Mouse (Mus musculus): ENCODE measurements at regions not wholly inside any gene's neighbourhood (a gene's known extent, or its start where the extent isn't known, plus 50 kb on each side); places are given as distances from the start of the nearest gene placed in this dataset.

DNA sequence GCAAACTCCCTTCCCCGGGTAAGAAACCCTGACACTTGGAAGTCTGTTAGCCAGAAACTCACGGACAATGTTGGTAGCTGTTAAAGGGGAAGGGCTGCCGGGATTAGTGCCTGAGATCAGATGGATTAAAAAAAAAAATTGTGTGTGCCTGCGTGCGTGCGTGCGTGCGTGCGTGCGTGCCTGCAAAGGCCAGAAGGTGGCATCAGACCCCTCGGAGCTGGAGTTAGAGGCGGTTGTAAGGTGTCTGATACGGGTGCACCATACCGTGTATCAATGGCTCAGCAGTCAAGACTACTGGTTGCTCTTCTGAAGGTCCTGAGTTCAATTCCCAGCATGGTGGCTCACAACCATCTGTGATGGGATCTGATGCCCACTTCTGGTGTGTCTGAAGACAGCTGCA is 59.0 kb upstream of the Ccdc167 start:
- Histone ChIP-seq H3K27ac (replicated peaks; ENCODE audit: low read depth, low read length) (no peak overlapping the region), H3K4me1 (ENCODE audit: control insufficient read depth, insufficient read depth, low read length) (no peaks in the 10 kb centered on the region), H3K36me3 (ENCODE audit: control insufficient read depth, insufficient read depth, low read length) (no peaks in the 10 kb centered on the region), H3K27me3 (replicated peaks; ENCODE audit: control insufficient read depth, insufficient read depth, low read length) (no peaks in the 10 kb centered on the region), H3K4me3 (ENCODE audit: low read depth, low read length) (no peak overlapping the region), H3K9me3 (ENCODE audit: control insufficient read depth, low read length) (no peaks in the 10 kb centered on the region), H3K9ac (ENCODE audit: low read depth, low read length) (no peak overlapping the region), H3K4me2 (ENCODE audit: low read depth, low read length) (no peak overlapping the region)
- DNase-seq (ENCODE audit: low spot score) (no peak), ATAC-seq (ENCODE audit: low read depth) (no peak)
- WGBS: 81% methylated on average over 14 of the region's 14 CpGs

- Histone ChIP-seq H3K27ac (replicated peaks; ENCODE audit: low read depth, low read length) (no peak overlapping the region), H3K27me3 (replicated peaks; ENCODE audit: control insufficient read depth, insufficient read depth, low read length) (no peaks in the 10 kb centered on the region), H3K4me2 (ENCODE audit: low read depth, low read length) (no peak overlapping the region), H3K9me3 (ENCODE audit: control insufficient read depth, low read length) (no peaks in the 10 kb centered on the region), H3K36me3 (ENCODE audit: control insufficient read depth, insufficient read depth, low read length) (no peaks in the 10 kb centered on the region), H3K4me3 (ENCODE audit: low read depth, low read length) (no peak overlapping the region), H3K4me1 (ENCODE audit: control insufficient read depth, insufficient read depth, low read length) (no peaks in the 10 kb centered on the region), H3K9ac (ENCODE audit: low read depth, low read length) (no peak overlapping the region)
- WGBS: 17% methylated on average over 13 of the region's 14 CpGs
- no peak for ATAC-seq (ENCODE audit: low read depth)
- DNase-seq (ENCODE audit: low spot score): no peak
These were observed 56.5 kb upstream of the Ccdc167 start for GRCm38 (mm10) chr17:29773339-29773738.

DNA sequence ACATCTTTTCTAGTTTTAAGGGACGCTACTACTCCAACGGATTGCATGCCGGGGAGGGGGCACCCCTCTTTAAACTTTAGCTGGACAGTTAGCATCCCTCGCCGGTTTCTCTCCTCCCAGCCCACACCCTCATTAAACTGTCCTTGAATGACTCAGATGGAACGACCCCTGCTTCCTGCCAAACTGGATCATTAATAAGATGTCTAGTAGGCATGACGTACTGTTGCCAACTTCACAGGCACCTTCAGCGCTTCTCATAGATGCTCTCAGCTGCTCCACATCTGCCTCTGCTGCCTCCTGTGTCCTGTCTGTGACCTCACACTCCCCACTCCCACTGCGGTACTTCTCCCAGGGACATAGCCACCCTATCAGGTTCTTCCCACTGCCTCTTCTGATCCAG is 54.1 kb upstream of the Ccdc167 start:
- no peak for DNase-seq (ENCODE audit: low spot score)
- WGBS: 63% methylated on average over 9 of the region's 9 CpGs

GRCm38 (mm10) chr17:29769631-29770030 is 52.8 kb upstream of the Ccdc167 start:
- DNase-seq (ENCODE audit: low spot score) (no peak), ATAC-seq (ENCODE audit: low read depth) (no peak)
- Histone ChIP-seq H3K4me3 (ENCODE audit: low read depth, low read length) (no peak overlapping the region), H3K36me3 (ENCODE audit: control insufficient read depth, insufficient read depth, low read length) (no peaks in the 10 kb centered on the region), H3K4me2 (ENCODE audit: low read depth, low read length) (no peak overlapping the region), H3K9ac (ENCODE audit: low read depth, low read length) (no peak overlapping the region), H3K27me3 (replicated peaks; ENCODE audit: control insufficient read depth, insufficient read depth, low read length) (no peaks in the 10 kb centered on the region), H3K4me1 (ENCODE audit: control insufficient read depth, insufficient read depth, low read length) (no peaks in the 10 kb centered on the region), H3K9me3 (ENCODE audit: control insufficient read depth, low read length) (no peaks in the 10 kb centered on the region), H3K27ac (replicated peaks; ENCODE audit: low read depth, low read length) (no peak overlapping the region)
- 71% methylated on average over 10 of the region's 10 CpGs for WGBS

More for the DNA sequence above, 54.1 kb upstream of the Ccdc167 start:
- Histone ChIP-seq H3K27me3 (replicated peaks; ENCODE audit: control insufficient read depth, insufficient read depth, low read length) (no peaks in the 10 kb centered on the region), H3K27ac (replicated peaks; ENCODE audit: low read depth, low read length) (no peak overlapping the region), H3K9me3 (ENCODE audit: control insufficient read depth, low read length) (no peaks in the 10 kb centered on the region), H3K4me2 (ENCODE audit: low read depth, low read length) (no peak overlapping the region), H3K9ac (ENCODE audit: low read depth, low read length) (no peak overlapping the region), H3K4me3 (ENCODE audit: low read depth, low read length) (no peak overlapping the region), H3K4me1 (ENCODE audit: control insufficient read depth, insufficient read depth, low read length) (no peaks in the 10 kb centered on the region), H3K36me3 (ENCODE audit: control insufficient read depth, insufficient read depth, low read length) (no peaks in the 10 kb centered on the region)
- ATAC-seq (ENCODE audit: low read depth): no peak

DNA sequence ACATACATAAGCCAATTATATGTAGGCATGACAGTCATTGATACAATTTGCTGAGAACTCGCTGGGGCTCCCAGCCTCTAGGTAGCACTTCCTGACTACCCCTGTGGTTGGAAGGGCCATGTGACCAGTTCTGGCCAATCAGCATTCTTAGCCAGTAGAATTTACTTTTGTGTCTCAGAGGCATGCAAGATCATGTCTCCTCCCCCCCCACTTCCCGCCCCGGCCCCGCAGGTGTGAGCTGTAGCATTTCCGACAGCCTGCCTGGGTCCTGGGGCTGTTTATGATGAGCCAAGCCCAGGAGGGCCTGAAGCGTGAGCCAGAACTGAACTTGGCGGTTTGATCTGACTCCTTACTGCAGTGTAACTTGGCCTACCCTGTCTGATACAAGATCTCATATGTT is 52.3 kb upstream of the Ccdc167 start:
- no peak overlapping the region for H3K4me3 ChIP-seq (ENCODE audit: low read depth, low read length)
- ATAC-seq (ENCODE audit: low read depth) (no peak; the same call in 1 of the 2 replicates), DNase-seq (ENCODE audit: low spot score) (peak; percentile 64)
- H3K4me1 ChIP-seq (ENCODE audit: control insufficient read depth, insufficient read depth, low read length): no peaks in the 10 kb centered on the region
- H3K27me3 ChIP-seq (replicated peaks; ENCODE audit: control insufficient read depth, insufficient read depth, low read length): no peaks in the 10 kb centered on the region
- H3K36me3 ChIP-seq (ENCODE audit: control insufficient read depth, insufficient read depth, low read length): no peaks in the 10 kb centered on the region
- H3K4me2 ChIP-seq (ENCODE audit: low read depth, low read length): no peak overlapping the region
- H3K9me3 ChIP-seq (ENCODE audit: control insufficient read depth, low read length): no peaks in the 10 kb centered on the region
- no peak overlapping the region for H3K27ac ChIP-seq (replicated peaks; ENCODE audit: low read depth, low read length)
- H3K9ac ChIP-seq (ENCODE audit: low read depth, low read length): no peak overlapping the region
- WGBS: 52% methylated on average over 7 of the region's 7 CpGs

GRCm38 (mm10) chr17:29768642-29769041 is 51.8 kb upstream of the Ccdc167 start:
- 69% methylated on average over 5 of the region's 5 CpGs for WGBS

More at GRCm38 (mm10) chr17:29768642-29769041, 51.8 kb upstream of the Ccdc167 start:
- DNase-seq (ENCODE audit: low spot score) (no peak), ATAC-seq (ENCODE audit: low read depth) (no peak)
- Histone ChIP-seq H3K9me3 (ENCODE audit: control insufficient read depth, low read length) (no peaks in the 10 kb centered on the region), H3K4me2 (ENCODE audit: low read depth, low read length) (no peak overlapping the region), H3K36me3 (ENCODE audit: control insufficient read depth, insufficient read depth, low read length) (no peaks in the 10 kb centered on the region), H3K27ac (replicated peaks; ENCODE audit: low read depth, low read length) (no peak overlapping the region), H3K27me3 (replicated peaks; ENCODE audit: control insufficient read depth, insufficient read depth, low read length) (no peaks in the 10 kb centered on the region), H3K4me3 (ENCODE audit: low read depth, low read length) (no peak overlapping the region), H3K9ac (ENCODE audit: low read depth, low read length) (no peak overlapping the region), H3K4me1 (ENCODE audit: control insufficient read depth, insufficient read depth, low read length) (no peaks in the 10 kb centered on the region)

Measured in embryonic facial prominence, embryonic 14.5 days (tissue).